Mouse (Mus musculus) cerebellum, postnatal 25 days (tissue): ENCODE results near the gene Gfra1.
A peak's percentile ranks its signal among the peaks of the same experiment; 100 is the strongest.

Experiments
- DNase-seq, 2 experiments: peaks; one replicate each; pipeline ENCODE4 v3.0.0; 2021; ENCODE audit warnings: mixed read lengths in 2 of 2

The Gfra1 gene

GRCm38 (mm10) chr19:58314631-58315030 lies 141.1 kb downstream of the Gfra1 start:
- no peak for DNase-seq

- no peak for DNase-seq
These were observed 141.9 kb downstream of the Gfra1 start for GRCm38 (mm10) chr19:58313785-58314184.

DNA sequence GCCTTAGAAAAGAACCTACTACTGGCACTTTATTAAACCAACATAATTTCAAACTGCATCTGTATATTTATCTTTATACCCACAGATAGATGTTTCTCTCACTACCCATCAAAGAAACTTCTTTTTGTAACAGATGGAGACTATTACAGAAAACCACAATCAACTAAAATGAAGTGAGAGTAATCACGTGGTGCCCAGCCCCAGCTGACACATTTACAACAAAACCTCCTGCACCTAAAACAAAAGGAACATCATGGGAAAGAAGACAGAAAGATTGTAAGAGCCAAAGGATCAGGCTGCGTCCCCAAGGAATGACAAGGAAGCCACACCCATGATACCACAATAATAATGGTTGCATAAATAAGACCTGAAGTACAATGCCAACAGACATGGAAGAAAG lies 143.2 kb downstream of the Gfra1 start:
- DNase-seq: no peak

DNA sequence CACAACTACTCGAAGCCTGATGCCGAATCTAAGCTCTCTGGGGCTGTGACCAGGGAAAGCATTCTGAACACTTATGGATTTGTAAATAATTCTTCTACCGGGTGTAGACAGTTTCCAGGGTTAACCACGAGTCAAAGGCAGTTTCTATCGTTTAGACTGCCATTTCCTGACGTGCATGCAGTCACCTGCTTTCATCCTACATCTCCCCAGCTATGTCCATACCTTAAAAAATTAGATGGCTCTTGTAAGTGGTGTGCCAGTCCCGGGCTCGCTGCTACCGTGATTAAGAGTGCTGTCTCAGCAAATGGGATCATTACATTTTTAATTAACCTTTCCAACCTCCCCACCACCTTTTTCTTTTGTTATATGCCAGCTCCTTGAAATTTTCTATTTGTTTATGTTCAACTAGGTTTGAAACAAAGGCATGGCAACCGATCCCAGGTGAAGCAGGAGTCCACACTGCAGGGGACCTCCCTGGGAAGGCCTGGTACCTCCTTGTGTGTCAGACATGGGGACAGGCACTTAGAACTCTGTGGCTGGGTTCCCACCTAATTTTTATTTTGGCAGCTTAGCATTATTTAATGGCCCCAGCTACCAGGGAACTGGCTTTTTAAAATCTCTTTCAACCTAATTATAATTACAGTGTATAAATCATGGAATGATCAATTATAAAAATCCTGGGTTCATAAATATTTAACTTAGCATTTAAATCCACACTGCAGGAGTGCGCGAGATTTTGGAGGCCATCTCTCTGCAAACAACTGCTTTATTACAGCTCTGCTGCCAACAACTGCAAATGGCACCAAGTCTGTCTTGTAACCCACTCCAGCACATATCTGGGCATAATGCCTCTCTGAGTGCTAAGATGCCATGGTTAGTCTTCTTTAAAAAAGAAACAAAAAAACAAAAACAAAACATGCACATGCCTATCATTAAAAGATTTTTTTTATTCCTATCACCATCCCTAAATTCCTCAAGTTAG lies 145.1 kb downstream of the Gfra1 start:
- DNase-seq: no peak

- no peak for DNase-seq
These were observed 146.0 kb downstream of the Gfra1 start for GRCm38 (mm10) chr19:58309620-58310275.

DNA sequence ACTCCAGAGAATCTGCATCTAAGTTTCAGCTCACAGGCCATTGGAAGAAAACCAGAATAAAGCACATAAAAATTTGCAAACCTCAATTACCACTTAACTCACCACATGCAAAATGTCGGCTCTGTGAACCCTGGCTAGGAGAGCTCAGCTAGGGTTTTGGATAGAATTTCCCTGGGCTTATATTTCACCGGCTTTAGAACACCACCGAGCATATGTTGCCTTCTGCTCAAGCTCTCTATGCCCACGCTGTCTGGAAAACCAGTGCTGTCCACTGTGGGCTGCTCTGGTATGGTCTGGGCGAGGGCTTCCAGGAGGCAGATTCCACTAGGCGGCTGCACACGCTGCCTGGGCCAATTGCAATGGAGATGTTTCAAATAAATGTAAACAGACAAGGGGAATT lies 154.6 kb downstream of the Gfra1 start:
- DNase-seq: no peak

DNA sequence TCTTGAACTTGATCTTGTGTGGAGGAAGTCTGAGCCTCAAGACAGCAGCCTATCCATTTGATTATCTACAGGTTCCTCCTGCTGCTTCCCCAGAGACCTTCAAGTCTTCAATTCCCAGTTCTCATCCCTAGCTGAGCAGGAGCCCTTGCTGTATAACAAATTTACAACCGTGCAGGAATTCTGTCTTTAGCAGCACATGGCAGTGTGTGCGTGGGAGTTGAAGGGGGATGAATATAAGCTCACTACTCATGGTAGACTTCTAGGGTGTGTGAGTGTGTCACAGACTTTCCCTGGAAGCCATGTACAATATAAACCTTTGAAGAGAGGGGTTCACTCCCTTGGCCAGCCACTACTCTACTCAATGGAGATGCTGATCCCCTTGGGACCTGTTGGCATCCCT lies 157.8 kb downstream of the Gfra1 start:
- DNase-seq: no peak

- DNase-seq: no peak
These were observed 158.9 kb downstream of the Gfra1 start for GRCm38 (mm10) chr19:58296842-58297190.

DNA sequence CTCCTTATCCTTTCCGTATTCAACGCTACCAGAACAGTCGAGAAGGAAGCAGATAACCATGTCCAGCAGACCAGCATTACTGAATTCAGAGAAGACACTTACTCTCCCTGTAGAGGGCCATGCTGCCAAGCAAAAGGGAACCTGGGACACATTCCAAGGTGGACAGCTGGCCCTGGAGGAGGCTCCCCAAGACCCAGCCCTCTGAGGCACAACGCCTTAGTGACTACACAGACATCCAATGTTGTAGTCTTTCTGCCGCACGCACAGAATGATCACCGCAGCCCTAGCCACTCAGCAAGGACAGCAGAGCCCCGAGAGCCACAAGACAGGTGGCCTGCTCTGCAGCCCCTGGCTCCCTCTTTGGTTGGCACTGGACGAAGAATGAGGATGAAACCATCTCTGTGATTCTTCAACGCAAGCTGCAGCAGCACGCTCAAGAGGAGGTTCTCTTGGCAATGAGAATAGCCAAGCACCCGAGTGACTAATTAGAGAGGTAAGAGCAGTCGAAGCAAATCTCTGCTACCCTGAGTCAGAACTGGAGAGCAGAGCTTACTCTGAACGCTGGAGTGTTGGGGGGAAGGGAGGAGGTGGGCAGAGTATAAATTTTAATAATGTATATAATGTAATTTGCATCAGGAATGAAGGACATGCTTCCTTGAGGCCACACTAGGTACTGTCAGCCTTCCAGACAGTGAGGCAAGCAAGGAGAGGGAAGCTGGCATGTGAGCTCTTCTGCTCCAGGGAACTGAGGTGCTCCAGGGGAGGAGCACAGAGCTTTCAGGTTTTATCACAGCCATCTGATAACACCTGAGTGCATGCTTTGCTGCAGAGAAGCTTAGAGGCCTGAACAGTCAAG lies 159.5 kb downstream of the Gfra1 start:
- DNase-seq: peak; percentile 90 to 92

GRCm38 (mm10) chr19:58288145-58288544 lies 167.6 kb downstream of the Gfra1 start:
- no peak for DNase-seq

DNA sequence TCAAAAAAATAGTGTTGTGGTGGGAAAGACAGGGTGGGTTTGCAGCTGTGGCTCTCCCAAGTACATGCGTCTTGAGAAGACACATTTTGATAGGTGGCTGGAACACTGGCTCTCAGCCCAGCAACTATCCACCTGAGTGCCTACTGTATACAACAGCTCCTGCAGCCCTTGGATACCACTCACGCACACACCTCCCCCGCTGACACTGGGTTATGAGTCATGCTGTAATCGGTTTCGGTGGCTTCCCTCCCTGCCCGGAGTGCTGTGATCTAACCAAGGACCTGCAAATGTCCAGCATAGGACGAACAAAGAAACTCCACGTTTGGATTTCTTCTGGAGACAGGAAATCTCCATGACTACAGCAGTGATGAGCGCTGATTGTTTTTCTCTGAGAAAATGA lies 180.4 kb downstream of the Gfra1 start:
- DNase-seq: peak in 1 of 2 experiments; percentile 8

DNA sequence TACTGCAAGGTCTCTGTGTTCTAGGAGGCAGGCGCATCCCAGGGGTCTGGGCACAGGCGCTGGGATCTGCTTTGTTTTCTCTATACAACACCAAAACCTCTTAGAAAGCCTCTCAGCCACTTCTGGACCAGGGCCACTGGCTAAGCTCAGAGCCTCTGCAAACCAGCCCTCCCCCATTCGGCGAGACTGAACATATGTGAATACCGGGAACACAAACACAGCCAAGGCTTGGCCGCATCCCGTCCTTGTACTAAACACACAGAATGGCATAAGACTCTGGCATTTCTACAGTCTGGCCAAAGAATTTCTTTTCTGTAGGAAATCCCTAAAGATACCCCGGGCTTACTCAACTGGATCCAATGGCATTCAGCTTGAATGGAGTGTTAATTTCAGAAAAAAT lies 183.9 kb downstream of the Gfra1 start:
- DNase-seq: peak; percentile 25 to 55

DNA sequence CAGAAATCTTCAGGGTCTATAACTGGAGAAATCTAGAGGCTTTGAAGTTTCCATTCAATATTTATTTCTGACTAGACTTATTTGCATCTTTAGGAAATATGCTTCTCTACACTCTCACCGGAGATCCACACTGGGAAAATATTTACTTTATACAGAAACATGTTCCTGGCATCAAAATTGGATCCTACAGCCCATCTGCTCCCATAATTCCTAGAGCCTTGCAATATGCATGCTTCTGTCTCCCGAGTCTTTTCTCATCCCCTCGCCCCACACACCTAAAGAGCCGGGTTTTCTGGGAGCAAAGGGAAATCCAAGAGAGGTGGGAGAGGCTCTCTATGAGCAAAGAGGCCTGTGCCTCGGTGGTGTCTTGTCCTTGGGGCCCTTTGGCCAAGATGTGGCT lies 184.9 kb downstream of the Gfra1 start:
- DNase-seq: no peak

DNA sequence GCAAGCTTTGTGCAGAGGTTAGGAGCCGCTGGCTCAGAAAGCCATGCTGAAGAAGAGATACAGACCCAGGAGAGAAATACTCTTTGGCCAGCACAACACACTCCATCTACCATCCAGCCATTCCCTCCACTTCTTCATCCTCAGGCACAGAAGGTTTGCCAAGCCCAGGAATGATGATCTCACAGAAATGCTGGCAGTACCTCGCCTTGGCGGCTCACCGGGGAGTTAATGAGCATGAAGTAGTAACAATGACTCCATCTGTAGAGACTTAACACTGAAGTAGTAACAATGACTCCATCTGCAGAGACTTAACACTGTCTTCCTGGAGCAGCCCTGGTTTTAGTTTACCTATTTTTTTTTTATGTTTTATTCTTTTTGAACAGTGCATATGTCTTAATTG lies 187.2 kb downstream of the Gfra1 start:
- DNase-seq: peak; percentile 15 to 38

GRCm38 (mm10) chr19:58266600-58266999 lies 189.1 kb downstream of the Gfra1 start:
- no peak for DNase-seq

GRCm38 (mm10) chr19:58260934-58261333 lies 194.8 kb downstream of the Gfra1 start:
- DNase-seq: no peak

DNA sequence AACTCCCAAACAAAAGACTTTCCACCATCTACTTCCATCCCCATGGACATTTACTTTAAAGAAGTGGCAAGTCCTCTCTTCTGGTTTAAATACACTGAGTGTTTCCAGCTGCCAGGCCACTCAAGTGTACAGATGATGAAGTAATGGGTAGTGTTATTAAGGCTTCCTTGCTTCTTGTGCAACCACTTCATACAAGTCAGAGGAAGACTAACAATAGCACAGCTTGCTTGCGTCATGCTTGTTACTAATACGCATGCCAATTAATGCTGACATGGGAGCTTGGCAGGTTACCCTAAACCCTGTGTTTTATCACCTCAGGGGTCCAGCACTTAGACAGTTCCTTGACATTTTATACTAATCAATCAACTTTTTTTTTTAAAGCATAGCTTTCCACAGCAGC lies 196.5 kb downstream of the Gfra1 start:
- DNase-seq: no peak

DNA sequence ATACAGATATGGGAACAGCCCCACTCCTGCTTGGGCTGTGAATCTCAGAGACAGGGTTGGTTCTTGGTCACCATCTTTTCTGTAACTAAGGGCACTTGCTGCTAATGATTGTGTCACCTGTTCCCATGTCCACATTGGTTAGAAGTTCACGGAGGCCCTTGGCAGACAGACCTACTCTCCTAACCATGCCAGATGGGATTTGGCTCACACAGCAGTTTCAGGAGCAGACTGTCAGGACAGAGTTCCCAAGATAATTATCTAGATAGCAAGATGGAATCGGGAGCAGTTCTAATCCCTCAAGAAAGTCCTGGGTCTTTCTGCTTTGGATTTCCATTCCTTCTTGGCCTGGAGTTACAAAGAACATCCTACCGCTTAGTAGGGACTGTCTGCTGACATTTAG lies 199.2 kb downstream of the Gfra1 start:
- no peak for DNase-seq

DNA sequence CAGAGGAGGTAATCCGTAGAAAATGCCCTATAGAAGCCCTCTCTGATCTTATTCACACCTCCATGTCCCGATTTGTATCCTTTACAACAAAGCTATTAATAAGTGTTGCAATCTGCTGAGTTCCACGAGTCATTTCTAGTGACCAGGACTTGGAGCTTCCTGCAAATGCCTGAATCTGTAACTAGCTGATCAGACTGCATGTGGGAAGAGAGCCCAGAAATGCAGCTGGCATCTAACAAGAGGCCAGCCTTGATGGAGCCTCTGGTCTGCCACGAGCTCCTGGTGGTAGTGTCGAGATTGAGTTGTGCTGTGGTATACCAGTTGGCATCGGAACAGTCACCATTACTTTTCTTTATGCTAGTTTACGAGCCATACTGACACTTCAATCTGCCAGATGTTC lies 200.3 kb downstream of the Gfra1 start:
- DNase-seq: no peak

DNA sequence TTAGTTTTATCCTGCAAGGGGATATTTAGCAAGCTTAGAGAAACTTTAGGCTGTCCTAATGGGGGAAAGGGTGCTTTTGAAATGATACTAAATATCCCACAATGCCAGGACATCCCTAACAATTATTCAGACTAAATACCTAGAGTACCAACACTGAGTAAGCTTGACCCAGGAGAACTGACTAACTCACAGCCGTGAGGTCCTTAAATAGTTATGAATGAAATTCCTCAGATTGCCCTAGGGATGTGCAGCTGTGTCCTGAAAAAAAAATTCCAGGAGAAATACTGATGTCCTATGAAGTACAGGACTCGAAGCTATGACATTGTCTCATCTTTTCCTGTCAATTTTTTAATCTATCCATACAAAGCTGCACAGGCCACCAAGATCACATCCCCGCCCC lies 201.5 kb downstream of the Gfra1 start:
- DNase-seq: no peak

- DNase-seq: no peak
These were observed 204.0 kb downstream of the Gfra1 start for GRCm38 (mm10) chr19:58251698-58252097.

DNA sequence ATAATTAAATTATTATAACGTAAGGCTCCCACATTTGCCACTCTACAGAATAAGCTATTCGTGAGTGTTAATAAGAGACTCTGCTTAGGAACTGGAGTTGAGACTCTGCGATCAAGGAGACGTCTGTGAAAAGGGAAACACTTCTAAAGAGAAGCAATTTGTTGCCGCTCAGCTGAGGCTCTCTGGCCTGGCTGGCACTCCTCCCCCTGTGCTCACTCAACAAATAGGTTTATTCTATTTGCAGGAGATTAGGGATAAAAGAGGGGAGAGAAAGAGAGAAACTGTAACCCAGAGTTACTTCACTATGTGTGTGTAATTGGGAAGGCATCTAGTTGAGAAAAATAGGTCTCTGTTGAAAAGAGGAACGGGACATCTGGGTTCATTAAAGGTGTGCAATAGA lies 204.6 kb downstream of the Gfra1 start:
- DNase-seq: no peak

DNA sequence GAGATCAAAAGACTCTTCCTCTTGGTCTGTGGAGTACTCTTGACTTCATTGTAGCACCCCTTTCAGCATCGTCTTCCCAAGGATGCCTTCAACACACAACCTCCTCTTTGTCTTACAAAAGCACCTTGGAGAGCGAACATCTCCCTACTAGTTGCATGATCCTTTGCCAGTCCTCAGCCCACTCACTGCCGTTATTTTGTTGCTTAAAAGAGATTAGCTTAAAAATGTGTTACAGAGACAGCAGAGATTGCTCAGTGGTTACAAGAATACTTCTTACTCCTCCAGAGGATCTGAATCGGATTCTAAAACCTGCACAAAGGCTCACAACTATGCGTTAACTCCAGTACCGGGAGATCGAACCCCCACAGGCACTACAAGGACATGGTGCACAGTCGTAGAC lies 205.5 kb downstream of the Gfra1 start:
- no peak for DNase-seq
